Mouse (Mus musculus) kidney, adult 8-10 months (tissue): ENCODE results near the gene Gata1.
"Not testable (repeated sequence)": the region's sequence is repeated elsewhere in the genome, so short reads cannot be mapped to it uniquely, and the experiment has no call there.

Experiments used
- DNase-seq, 2 experiments: peaks; one replicate each; pipeline ENCODE4 v3.0.0; 2022

The Gata1 gene

GRCm38 (mm10) chrX:7977892-7978291, at the start of gene Gata1:
Gata1 (minus strand) TSS chrX:7978071.
- DNase-seq, result no peak

- no peak for DNase-seq
Observed at GRCm38 (mm10) chrX:8026811-8027210, 48.9 kb upstream of the Gata1 start.

GRCm38 (mm10) chrX:8024795-8025194, 46.9 kb upstream of the Gata1 start:
- no peak for DNase-seq

GRCm38 (mm10) chrX:8020111-8020778, 42.4 kb upstream of the Gata1 start:
- DNase-seq, result no peak

- peak; percentile 67 to 73 for DNase-seq
Observed at GRCm38 (mm10) chrX:8018286-8018685, 40.4 kb upstream of the Gata1 start, which contains the start of gene Glod5. Glod5 (minus strand) TSS chrX:8018492.

- DNase-seq, result peak; percentile 21
Observed at GRCm38 (mm10) chrX:8017142-8017541, 39.3 kb upstream of the Gata1 start.

DNA sequence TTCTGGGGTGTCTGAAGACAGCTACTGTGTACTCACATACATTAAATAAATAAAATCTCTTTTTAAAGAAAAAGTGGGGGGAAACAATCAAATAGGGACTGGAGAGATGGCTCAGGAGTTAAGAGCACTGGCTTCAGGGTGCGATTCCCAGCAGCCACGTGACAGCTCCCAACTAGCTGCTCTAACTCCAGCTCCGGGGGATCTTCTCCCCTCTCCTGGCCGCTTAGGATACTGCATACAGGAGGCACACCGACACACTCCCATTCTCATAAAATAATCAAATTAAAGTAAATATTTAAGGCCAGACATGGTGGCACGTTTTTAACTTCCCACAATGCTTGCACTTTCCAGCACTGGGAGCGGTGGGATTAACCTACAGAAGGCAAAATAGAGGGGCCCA, 37.8 kb upstream of the Gata1 start:
- DNase-seq, result not testable (repeated sequence)

GRCm38 (mm10) chrX:8013569-8014314, 35.9 kb upstream of the Gata1 start:
- DNase-seq, result no peak

DNA sequence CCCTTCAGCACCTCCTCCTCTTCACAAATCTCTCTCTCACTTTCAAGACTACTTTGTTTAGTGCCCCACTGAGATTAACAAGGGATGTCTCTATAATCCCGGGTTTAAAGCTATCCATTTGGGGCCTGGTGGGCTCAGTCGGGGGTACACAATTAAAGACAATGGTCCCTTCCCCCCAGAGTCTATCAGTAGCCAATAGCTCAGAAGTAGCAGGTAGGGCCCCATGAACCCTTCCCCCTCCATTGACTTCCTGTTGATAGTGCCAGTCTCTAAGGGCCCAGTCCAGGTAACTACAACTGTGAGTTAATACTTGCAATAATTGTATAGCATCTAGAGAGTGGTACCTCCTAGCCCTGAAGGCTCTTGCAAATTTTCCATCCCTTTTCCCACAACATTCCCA, 35.3 kb upstream of the Gata1 start:
- no peak for DNase-seq

- not testable (repeated sequence) for DNase-seq
Observed at GRCm38 (mm10) chrX:8009356-8009755, 31.5 kb upstream of the Gata1 start.

DNA sequence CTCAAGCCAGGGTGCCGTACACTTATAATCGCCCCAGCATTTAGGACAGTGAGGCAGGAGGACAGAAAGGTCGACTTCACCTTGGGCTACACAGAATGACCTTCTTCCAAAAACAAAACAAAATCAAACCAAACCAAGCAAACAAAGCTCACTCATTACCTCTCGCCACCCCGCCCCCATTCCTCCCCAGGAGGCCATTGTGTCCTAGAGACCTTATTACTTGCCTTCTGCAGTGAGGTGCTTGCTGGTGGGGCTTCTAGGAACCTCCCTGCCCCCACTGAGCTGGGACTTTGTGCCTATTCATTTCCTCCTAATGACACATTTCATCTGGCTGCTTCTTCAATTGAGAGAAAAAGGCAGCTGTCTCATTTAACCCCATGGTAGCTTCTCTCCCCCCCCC, 30.7 kb upstream of the Gata1 start:
- DNase-seq, result no peak

DNA sequence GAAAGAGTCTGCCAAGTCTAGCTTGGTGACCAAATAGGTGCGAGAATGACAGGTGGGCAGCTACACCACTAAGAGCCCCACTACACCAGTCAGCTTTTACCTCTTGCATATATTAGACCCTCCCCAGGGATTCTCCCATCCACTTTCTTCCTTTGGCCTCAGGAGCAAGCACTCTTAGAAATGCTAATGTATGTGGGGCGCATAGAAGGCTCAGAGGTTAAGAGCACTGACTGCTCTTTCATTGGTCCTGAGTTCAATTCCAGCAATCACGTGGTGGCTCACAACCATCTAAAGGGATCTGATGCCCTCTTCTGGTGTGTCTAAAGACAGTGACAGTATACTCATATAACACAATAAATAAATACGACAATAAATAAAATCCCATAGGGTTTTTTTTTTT, 25.1 kb upstream of the Gata1 start:
- no peak for DNase-seq

DNA sequence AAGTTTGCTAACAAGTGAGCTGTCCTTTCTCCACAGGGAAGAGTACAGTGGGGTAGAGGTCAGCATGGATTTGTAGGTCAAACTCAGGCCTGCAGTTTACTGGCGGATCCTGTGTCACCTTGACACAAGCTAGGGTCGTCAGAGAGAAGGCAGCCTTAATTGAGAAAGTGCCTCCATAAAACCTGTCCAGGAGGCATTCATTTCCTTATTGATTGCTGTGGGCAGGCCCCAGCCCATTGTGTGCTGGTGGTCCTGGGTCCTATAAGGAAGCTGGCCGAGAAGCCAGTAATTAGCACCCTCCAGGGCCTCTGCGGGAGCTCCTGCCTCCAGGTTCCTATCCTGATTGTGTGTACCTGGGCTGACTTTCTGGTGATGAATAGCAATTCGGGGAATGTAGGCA, 24.1 kb upstream of the Gata1 start:
- DNase-seq, result peak in 1 of 2 experiments; percentile 9

DNA sequence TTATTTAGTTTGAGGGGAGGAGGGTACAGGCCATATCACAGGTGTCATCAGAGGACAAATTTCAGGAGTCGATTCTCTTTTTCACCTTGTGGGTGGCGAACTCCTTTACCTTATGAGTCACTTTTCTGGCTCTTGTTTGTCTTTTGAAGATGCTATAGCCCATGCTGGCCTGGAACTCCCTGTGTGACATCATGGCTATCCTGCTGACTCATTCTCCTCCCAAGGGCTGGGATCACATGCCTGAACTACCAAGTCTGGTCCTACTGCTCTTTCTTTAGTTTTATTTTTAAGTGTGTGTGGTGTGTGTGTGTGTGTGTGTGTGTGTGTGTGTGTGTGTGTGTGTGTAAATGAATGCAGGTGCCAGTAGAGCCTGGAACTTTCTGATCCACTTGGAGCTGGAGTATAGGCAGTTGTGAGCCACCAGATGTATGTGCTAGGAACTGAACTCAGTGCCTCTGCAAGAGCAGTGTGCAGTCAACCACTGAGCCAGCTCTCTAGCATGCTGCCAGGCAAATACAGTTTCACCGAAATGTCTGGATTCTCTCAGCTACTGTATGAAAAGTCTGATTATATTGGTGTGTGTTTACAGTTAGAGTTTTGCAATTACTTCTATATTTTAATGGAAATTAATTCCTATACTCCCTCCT, 22.8 kb upstream of the Gata1 start:
- DNase-seq, result no peak

GRCm38 (mm10) chrX:7993068-7993735, 15.3 kb upstream of the Gata1 start:
- DNase-seq, result peak; percentile 21 to 40

DNA sequence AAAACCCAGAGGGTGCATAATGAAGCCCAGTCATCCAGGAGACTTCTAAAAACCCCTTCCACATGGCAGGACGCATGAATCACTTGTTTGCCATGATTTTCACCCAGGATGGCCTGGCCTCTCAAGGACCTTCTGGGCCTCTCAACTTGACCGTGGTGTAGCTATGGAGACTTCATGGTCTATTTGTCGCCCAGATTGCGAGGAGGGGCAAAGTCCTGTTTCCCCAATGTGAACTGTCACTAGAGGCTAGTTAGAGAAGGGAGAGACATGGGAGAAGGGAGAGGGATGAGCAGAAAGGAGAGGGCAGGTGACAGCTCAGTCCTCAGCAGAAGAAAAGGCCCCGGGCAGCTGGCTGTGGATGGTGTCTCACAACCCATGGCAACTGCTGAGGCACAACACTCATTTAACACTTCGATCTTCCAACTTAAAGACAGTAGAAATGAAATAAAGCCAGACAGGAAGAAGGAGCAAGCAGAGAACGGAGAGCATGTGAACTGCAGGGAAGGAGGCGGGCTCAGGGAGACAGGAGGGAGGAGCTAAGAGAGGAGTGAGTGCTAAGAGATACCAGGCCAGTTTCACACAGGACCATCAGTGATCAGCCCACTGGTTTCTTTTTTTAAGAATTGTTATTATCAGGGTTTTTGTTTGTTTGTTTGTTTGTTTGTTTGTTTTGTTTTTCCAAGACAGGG, 14.7 kb upstream of the Gata1 start:
- DNase-seq, result peak; percentile 48 to 60

GRCm38 (mm10) chrX:7981368-7981767, 3.5 kb upstream of the Gata1 start:
- DNase-seq, result peak; percentile 38 to 65

DNA sequence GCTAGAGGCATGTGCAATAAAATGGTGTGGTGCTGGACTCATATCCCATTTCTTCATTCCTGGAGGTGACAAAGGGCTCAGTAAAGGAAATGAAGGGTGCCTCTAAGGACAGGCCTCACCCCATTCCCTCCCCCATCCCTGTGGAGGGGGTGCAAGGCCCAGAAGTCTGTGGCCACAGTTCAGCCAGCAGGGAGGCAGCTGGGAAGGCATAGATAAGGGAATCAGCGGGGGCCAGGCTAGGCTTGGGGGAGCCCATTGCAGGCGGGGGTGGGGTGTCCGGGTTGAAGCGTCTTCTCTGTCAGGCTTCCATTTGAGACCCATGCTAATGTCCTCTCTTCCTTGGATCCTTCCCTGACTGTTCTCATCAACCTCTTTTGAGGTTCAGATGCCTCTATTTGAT, 6.6 kb downstream of the Gata1 start:
- no peak for DNase-seq

DNA sequence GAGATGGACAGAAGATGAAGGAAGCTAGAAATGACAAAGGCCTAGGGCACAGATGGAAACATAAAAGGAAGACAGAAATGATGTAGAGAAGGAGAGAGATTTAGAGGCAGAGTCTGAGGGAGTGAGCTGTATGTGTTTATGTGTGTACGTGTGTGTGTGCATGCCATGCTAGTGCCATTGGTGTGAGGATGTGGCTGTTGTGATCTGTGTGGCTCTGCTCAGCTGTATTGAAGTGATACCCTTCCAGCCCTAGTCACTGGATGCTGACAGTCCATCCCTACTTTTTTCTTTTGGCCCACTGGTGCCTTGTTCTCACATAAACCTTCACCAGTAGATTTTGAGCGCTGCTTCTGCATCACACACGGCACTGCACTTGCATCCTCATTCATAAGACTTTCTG, 9.0 kb downstream of the Gata1 start:
- no peak for DNase-seq

- DNase-seq, result no peak
Observed at GRCm38 (mm10) chrX:7968226-7968625, 9.6 kb downstream of the Gata1 start.

- DNase-seq, result no peak
Observed at GRCm38 (mm10) chrX:7967596-7968201, 10.2 kb downstream of the Gata1 start.

- DNase-seq, result no peak
Observed at GRCm38 (mm10) chrX:7966161-7966560, 11.7 kb downstream of the Gata1 start.
